Mouse (Mus musculus): Measurements from ENCODE around the gene Dlg5. TPM values are rescaled to one million over a fixed set of nuclear protein-coding genes. Genes with fewer than 3 reads are reported as not detected.

The Dlg5 gene
- total and polyA plus RNA-seq, 2 experiments from 2014 or later, result 17.9 to 87.4 TPM

GRCm38 (mm10) chr14:24216678-24217361 is 28.9 kb downstream of the Dlg5 start:
- Histone ChIP-seq H3K36me3 (ENCODE audit: insufficient read depth, low read length) (no peaks in the 10 kb centered on the region), H3K27ac (ENCODE audit: low read depth, low read length) (no peak overlapping the region), H3K4me3 (ENCODE audit: low read depth, low read length) (no peak overlapping the region), H3K4me2 (ENCODE audit: low read depth, low read length, poor library complexity, severe bottlenecking) (no peak overlapping the region), H3K9ac (replicated peaks; ENCODE audit: low read length, poor library complexity, severe bottlenecking) (peak overlapping the region; percentile 13; the same call in 1 of the 2 replicates), H3K4me1 (ENCODE audit: insufficient read depth, low read length) (peaks cover 24% of the 10 kb centered on the region), H3K9me3 (ENCODE audit: low read length) (no peaks in the 10 kb centered on the region), H3K27me3 (ENCODE audit: insufficient read depth, low read length) (no peaks in the 10 kb centered on the region)
- ATAC-seq (ENCODE audit: low FRiP score) (no peak), DNase-seq (ENCODE audit: low spot score) (no peak)
- 53% methylated on average over 11 of the region's 11 CpGs for WGBS
- no peak for TF ChIP-seq CTCF (IDR thresholded peaks at IDR 0.05)

GRCm38 (mm10) chr14:24216064-24216463 is 29.7 kb downstream of the Dlg5 start:
- no peak for TF ChIP-seq CTCF (IDR thresholded peaks at IDR 0.05)
- no peak for DNase-seq (ENCODE audit: low spot score)
- no peak for ATAC-seq (ENCODE audit: low FRiP score)
- H3K27ac ChIP-seq (ENCODE audit: low read depth, low read length), result no peak overlapping the region
- no peaks in the 10 kb centered on the region for H3K36me3 ChIP-seq (ENCODE audit: insufficient read depth, low read length)
- H3K27me3 ChIP-seq (ENCODE audit: insufficient read depth, low read length), result no peaks in the 10 kb centered on the region
- WGBS, result 80% methylated on average over 4 of the region's 4 CpGs
- no peak overlapping the region for H3K4me2 ChIP-seq (ENCODE audit: low read depth, low read length, poor library complexity, severe bottlenecking)
- H3K4me3 ChIP-seq (ENCODE audit: low read depth, low read length), result no peak overlapping the region
- peaks cover 24% of the 10 kb centered on the region for H3K4me1 ChIP-seq (ENCODE audit: insufficient read depth, low read length)
- H3K9ac ChIP-seq (replicated peaks; ENCODE audit: low read length, poor library complexity, severe bottlenecking), result no peak overlapping the region
- no peaks in the 10 kb centered on the region for H3K9me3 ChIP-seq (ENCODE audit: low read length)

GRCm38 (mm10) chr14:24214436-24214835 is 31.3 kb downstream of the Dlg5 start:
- Histone ChIP-seq H3K4me2 (ENCODE audit: low read depth, low read length, poor library complexity, severe bottlenecking) (no peak overlapping the region), H3K27ac (ENCODE audit: low read depth, low read length) (peak overlapping the region; percentile 65), H3K27me3 (ENCODE audit: insufficient read depth, low read length) (no peaks in the 10 kb centered on the region), H3K9ac (replicated peaks; ENCODE audit: low read length, poor library complexity, severe bottlenecking) (no peak overlapping the region), H3K36me3 (ENCODE audit: insufficient read depth, low read length) (no peaks in the 10 kb centered on the region), H3K4me3 (ENCODE audit: low read depth, low read length) (no peak overlapping the region), H3K9me3 (ENCODE audit: low read length) (no peaks in the 10 kb centered on the region), H3K4me1 (ENCODE audit: insufficient read depth, low read length) (peaks cover 24% of the 10 kb centered on the region)
- 24% methylated on average over 9 of the region's 9 CpGs for WGBS
- TF ChIP-seq CTCF (IDR thresholded peaks at IDR 0.05), result no peak
- DNase-seq (ENCODE audit: low spot score), result no peak
- ATAC-seq (ENCODE audit: low FRiP score), result no peak

DNA sequence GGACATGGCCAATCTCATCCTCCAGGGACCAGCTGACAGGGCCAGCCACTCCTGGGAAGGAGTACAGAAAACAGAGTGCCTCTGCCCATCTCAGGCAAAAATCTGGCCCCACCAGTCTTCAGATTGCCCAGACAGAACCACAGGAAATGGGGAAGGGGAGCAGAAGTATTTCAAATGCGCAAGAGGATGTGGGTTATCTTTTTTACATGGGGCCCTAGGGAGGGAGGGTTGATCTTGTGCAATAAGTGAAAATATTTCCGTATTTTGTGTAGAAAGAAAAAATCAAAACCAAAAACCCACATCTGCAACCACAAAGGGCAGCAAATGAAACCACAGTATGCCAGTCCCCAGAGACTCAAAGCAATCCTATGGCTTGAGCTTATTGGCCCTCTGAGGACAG is 32.4 kb downstream of the Dlg5 start:
- Histone ChIP-seq H3K4me3 (ENCODE audit: low read depth, low read length) (no peak overlapping the region), H3K4me1 (ENCODE audit: insufficient read depth, low read length) (peaks cover 24% of the 10 kb centered on the region), H3K9ac (replicated peaks; ENCODE audit: low read length, poor library complexity, severe bottlenecking) (no peak overlapping the region), H3K36me3 (ENCODE audit: insufficient read depth, low read length) (no peaks in the 10 kb centered on the region), H3K27me3 (ENCODE audit: insufficient read depth, low read length) (no peaks in the 10 kb centered on the region), H3K4me2 (ENCODE audit: low read depth, low read length, poor library complexity, severe bottlenecking) (no peak overlapping the region), H3K9me3 (ENCODE audit: low read length) (no peaks in the 10 kb centered on the region), H3K27ac (ENCODE audit: low read depth, low read length) (0 out of 2 replicates have a peak overlapping the region, but pooled peaks have one; percentile 65)
- TF ChIP-seq CTCF (IDR thresholded peaks at IDR 0.05), result no peak
- DNase-seq (ENCODE audit: low spot score) (no peak), ATAC-seq (ENCODE audit: low FRiP score) (no peak)
- 63% methylated on average over 2 of the region's 2 CpGs for WGBS

DNA sequence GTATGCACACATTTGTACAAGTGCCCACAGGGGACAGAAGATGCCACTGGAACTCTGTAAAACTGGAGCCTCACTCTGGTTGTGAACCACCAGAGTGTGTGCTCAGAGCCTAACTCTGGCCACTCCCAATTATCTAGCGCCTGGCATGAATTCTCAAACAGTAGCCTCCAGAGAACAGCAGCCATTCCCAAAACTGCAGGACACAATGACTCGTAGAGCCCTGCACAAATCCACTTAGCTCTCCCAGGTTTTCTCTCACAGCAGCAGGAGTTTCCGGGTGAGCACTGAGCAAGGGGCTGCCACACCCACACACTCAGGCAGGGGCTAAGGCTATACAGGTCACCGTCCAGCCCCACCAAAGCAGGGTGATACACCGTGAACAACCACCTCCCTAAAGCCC is 32.9 kb downstream of the Dlg5 start:
- no peak overlapping the region for H3K9ac ChIP-seq (replicated peaks; ENCODE audit: low read length, poor library complexity, severe bottlenecking)
- no peak overlapping the region for H3K27ac ChIP-seq (ENCODE audit: low read depth, low read length)
- TF ChIP-seq CTCF (IDR thresholded peaks at IDR 0.05), result no peak
- WGBS, result 38% methylated on average over 5 of the region's 5 CpGs
- no peaks in the 10 kb centered on the region for H3K27me3 ChIP-seq (ENCODE audit: insufficient read depth, low read length)
- H3K4me1 ChIP-seq (ENCODE audit: insufficient read depth, low read length), result peaks cover 24% of the 10 kb centered on the region
- DNase-seq (ENCODE audit: low spot score) (no peak), ATAC-seq (ENCODE audit: low FRiP score) (no peak)
- H3K9me3 ChIP-seq (ENCODE audit: low read length), result no peaks in the 10 kb centered on the region
- no peak overlapping the region for H3K4me2 ChIP-seq (ENCODE audit: low read depth, low read length, poor library complexity, severe bottlenecking)
- H3K4me3 ChIP-seq (ENCODE audit: low read depth, low read length), result no peak overlapping the region
- H3K36me3 ChIP-seq (ENCODE audit: insufficient read depth, low read length), result no peaks in the 10 kb centered on the region

GRCm38 (mm10) chr14:24207360-24207752 is 38.4 kb downstream of the Dlg5 start:
- ATAC-seq (ENCODE audit: low FRiP score), result no peak
- H3K4me2 ChIP-seq (ENCODE audit: low read depth, low read length, poor library complexity, severe bottlenecking), result no peak overlapping the region
- H3K27me3 ChIP-seq (ENCODE audit: insufficient read depth, low read length), result no peaks in the 10 kb centered on the region
- no peak overlapping the region for H3K4me3 ChIP-seq (ENCODE audit: low read depth, low read length)
- H3K36me3 ChIP-seq (ENCODE audit: insufficient read depth, low read length), result no peaks in the 10 kb centered on the region
- H3K9ac ChIP-seq (replicated peaks; ENCODE audit: low read length, poor library complexity, severe bottlenecking), result no peak overlapping the region
- H3K9me3 ChIP-seq (ENCODE audit: low read length), result no peaks in the 10 kb centered on the region
- H3K27ac ChIP-seq (ENCODE audit: low read depth, low read length), result no peak overlapping the region
- WGBS, result 82% methylated on average over 13 of the region's 13 CpGs
- no peak for TF ChIP-seq CTCF (IDR thresholded peaks at IDR 0.05)
- peaks cover 7% of the 10 kb centered on the region; the same call in 1 of the 2 replicates for H3K4me1 ChIP-seq (ENCODE audit: insufficient read depth, low read length)
- no peak for DNase-seq (ENCODE audit: low spot score)
